Mouse (Mus musculus) E14TG2a.4 (cell line): ENCODE results near the gene Cxcr3.
A peak's percentile ranks its signal among the peaks of the same experiment; 100 is the strongest.

Source experiments
- CTCF ChIP-seq: conservative IDR thresholded peaks from 2 replicates; pipeline ENCODE4 v1.5.1; 2014; ENCODE audit warnings: low read length
- NANOG ChIP-seq: IDR thresholded peaks from 2 replicates; pipeline ENCODE4 v1.6.1; 2014; ENCODE audit warnings: borderline replicate concordance, low read length, mixed read lengths

DNA sequence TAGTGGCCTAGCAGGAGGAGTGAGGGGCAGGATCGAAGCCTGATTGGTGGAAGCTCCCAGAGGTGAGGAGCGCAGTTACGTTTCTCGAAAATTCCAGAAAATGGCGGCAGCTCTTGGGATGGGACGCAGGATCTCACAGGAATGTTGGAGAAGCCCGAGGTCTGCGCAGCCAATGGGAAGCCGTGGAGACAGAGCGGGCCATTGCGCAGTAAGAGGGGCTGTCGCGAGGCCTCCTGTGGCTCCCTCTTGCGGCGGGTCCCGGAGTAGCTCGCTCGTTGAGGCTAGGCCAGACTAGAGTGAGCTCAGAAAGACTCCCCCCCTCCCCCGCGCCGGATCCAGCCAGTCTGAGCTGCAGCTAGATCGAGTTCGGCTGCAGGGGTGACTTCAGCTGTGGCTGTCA is 35.8 kb downstream of the Cxcr3 start:
- TF ChIP-seq CTCF (peak; percentile 31; the same call in 1 of the 2 replicates), NANOG (no peak)
